Mouse (Mus musculus): ENCODE results near the gene Fhl2.

DNA sequence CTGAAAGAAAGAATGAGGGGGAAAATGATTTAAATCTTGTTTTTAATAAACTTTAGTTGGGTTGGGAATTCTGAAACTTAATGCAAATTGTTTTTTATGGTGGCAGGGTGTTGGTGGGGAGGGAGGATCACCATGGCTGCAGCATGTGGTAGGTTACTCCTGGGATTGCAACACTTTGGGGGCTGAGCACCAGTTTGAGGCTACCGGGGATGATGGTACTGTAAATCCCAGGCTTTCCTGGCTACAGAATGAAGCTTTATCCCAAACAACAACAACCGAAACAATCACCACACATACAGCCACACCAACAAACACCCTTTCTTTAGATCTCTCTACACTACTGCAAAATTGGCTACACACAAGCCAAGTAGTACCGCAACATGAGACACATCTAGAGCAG is 34.4 kb downstream of the Fhl2 start:
- TF ChIP-seq CTCF (IDR thresholded peaks at IDR 0.05; ENCODE audit: insufficient read depth, low read depth, low read length) (no peak), POLR2A (IDR thresholded peaks at IDR 0.05; ENCODE audit: insufficient read depth, low read depth, low read length) (no peak)

All from olfactory bulb, adult 2 months (tissue).